Mouse (Mus musculus) hindbrain, embryonic 12.5 days (tissue): ENCODE results near the gene Orc4. TPM values are rescaled to one million over a fixed set of nuclear protein-coding genes. Genes with fewer than 3 reads are reported as not detected.

ENCODE experiments used
- ATAC-seq: fragments of 200-750 bp; cut with Nextera tagmentation; 2 replicates; pipeline ENCODE4 v1.8.0; 2017; ENCODE audit warnings: moderate TSS enrichment; ENCODE audit not compliant: low FRiP score
- H3K27ac ChIP-seq: fragments of 300-500 bp; sonication (generic); 2 replicates; pipeline ENCODE4 v1.5.1; 2016; ENCODE audit warnings: mild to moderate bottlenecking
- H3K27me3 ChIP-seq: fragments of 300-500 bp; sonication (generic); 2 replicates; pipeline ENCODE4 v1.6.1; 2016; ENCODE audit warnings: mild to moderate bottlenecking
- H3K36me3 ChIP-seq: fragments of 300-500 bp; sonication (generic); 2 replicates; pipeline ENCODE4 v1.6.1; 2016; ENCODE audit warnings: mild to moderate bottlenecking
- H3K4me1 ChIP-seq: fragments of 300-500 bp; sonication (generic); 2 replicates; pipeline ENCODE4 v1.6.1; 2016
- H3K4me2 ChIP-seq: fragments of 300-500 bp; sonication (generic); replicated peaks from 2 replicates; pipeline ENCODE4 v1.6.1; 2016; ENCODE audit warnings: mild to moderate bottlenecking
- H3K4me3 ChIP-seq: fragments of 300-500 bp; sonication (generic); 2 replicates; pipeline ENCODE4 v1.5.1; 2016; ENCODE audit warnings: mild to moderate bottlenecking
- H3K9ac ChIP-seq: fragments of 300-500 bp; sonication (generic); 2 replicates; pipeline ENCODE4 v1.6.1; 2016; ENCODE audit warnings: mild to moderate bottlenecking, moderate library complexity
- H3K9me3 ChIP-seq: fragments of 300-500 bp; sonication (generic); replicated peaks from 2 replicates; pipeline ENCODE4 v1.6.1; 2016; ENCODE audit warnings: mild to moderate bottlenecking
- WGBS: fragments of 180-500 bp; shearing (Covaris S2); methylation state at CpG from one replicate; pipeline ENCODE4 v1.1.7; 2016; 5-methylcytosine and 5-hydroxymethylcytosine counted together
- polyA plus RNA-seq: library from polyadenylated mRNA; unstranded; fragments of >200 nt; fragmentation: Nextera tagmentation; extraction: Ambion mirVana; gene quantifications from 2 replicates; pipeline ENCODE4 v1.2.1, GENCODE M21; 2016

Orc4 gene
- 108 and 130 TPM in 2 replicates for polyA plus RNA-seq

GRCm38 (mm10) chr2:48950252-48950315, at the start of gene Orc4:
Gene Orc4 (minus strand): TSS chr2:48950277.
- Histone ChIP-seq H3K4me1 (peaks cover 9% of the 10 kb centered on the region), H3K9ac (peak within 1 kb of the TSS; percentile 90), H3K4me3 (peak within 1 kb of the TSS; percentile 88), H3K9me3 (no peaks in the 10 kb centered on the region), H3K36me3 (no peaks in the 10 kb centered on the region), H3K27me3 (no peaks in the 10 kb centered on the region), H3K27ac (peak within 1 kb of the TSS; percentile 96), H3K4me2 (peak within 1 kb of the TSS; percentile 57)
- no peak for ATAC-seq
- WGBS, result 0% methylated on average over 2 of the region's 2 CpGs

GRCm38 (mm10) chr2:48990322-48990721, 40.2 kb upstream of the Orc4 start:
- Histone ChIP-seq H3K9me3 (no peaks in the 10 kb centered on the region), H3K27me3 (no peaks in the 10 kb centered on the region), H3K9ac (no peak overlapping the region), H3K36me3 (no peaks in the 10 kb centered on the region), H3K4me3 (no peak overlapping the region), H3K4me2 (no peak overlapping the region), H3K27ac (no peak overlapping the region), H3K4me1 (no peaks in the 10 kb centered on the region)
- 89% methylated on average over 3 of the region's 3 CpGs for WGBS
- ATAC-seq, result no peak

GRCm38 (mm10) chr2:48978920-48979319, 28.8 kb upstream of the Orc4 start:
- H3K4me2 ChIP-seq, result no peak overlapping the region
- no peak overlapping the region for H3K4me3 ChIP-seq
- H3K4me1 ChIP-seq, result no peaks in the 10 kb centered on the region
- ATAC-seq, result no peak
- no peaks in the 10 kb centered on the region for H3K36me3 ChIP-seq
- WGBS, result 91% methylated on average over 3 of the region's 3 CpGs
- H3K27me3 ChIP-seq, result no peaks in the 10 kb centered on the region
- H3K9ac ChIP-seq, result no peak overlapping the region
- no peak overlapping the region for H3K27ac ChIP-seq
- H3K9me3 ChIP-seq, result no peaks in the 10 kb centered on the region

GRCm38 (mm10) chr2:48956591-48956990, 6.5 kb upstream of the Orc4 start:
- H3K4me2 ChIP-seq, result no peak overlapping the region
- H3K27ac ChIP-seq, result no peak overlapping the region
- ATAC-seq, result no peak
- H3K4me3 ChIP-seq, result no peak overlapping the region
- no peak overlapping the region for H3K9ac ChIP-seq
- no peaks in the 10 kb centered on the region for H3K27me3 ChIP-seq
- H3K9me3 ChIP-seq, result no peaks in the 10 kb centered on the region
- 70% methylated on average over 3 of the region's 3 CpGs for WGBS
- H3K36me3 ChIP-seq, result no peaks in the 10 kb centered on the region
- peaks cover 3% of the 10 kb centered on the region; the same call in 1 of the 2 replicates for H3K4me1 ChIP-seq

GRCm38 (mm10) chr2:48950316-48950880, 321 bp upstream of the Orc4 start:
- Histone ChIP-seq H3K4me3 (peak overlapping the region; percentile 88), H3K9ac (peak overlapping the region; percentile 89), H3K27me3 (no peaks in the 10 kb centered on the region), H3K36me3 (no peaks in the 10 kb centered on the region), H3K4me2 (peak overlapping the region; percentile 57), H3K27ac (peak overlapping the region; percentile 96), H3K4me1 (peaks cover 9% of the 10 kb centered on the region), H3K9me3 (no peaks in the 10 kb centered on the region)
- WGBS, result 8% methylated on average over 5 of the region's 6 CpGs
- ATAC-seq, result no peak

GRCm38 (mm10) chr2:48949743-48950251, 280 bp downstream of the Orc4 start:
- Histone ChIP-seq H3K4me3 (peak overlapping the region; percentile 88), H3K9me3 (no peaks in the 10 kb centered on the region), H3K9ac (peak overlapping the region; percentile 89), H3K27ac (peak overlapping the region; percentile 96), H3K4me2 (peak overlapping the region; percentile 57), H3K36me3 (no peaks in the 10 kb centered on the region), H3K4me1 (peaks cover 9% of the 10 kb centered on the region), H3K27me3 (no peaks in the 10 kb centered on the region)
- 0% methylated on average over 9 of the region's 9 CpGs for WGBS
- peak; percentile 80 for ATAC-seq

GRCm38 (mm10) chr2:48948841-48949584, 1.1 kb downstream of the Orc4 start, which contains the start of gene Mbd5:
Gene Mbd5 (plus strand): TSS chr2:48949508.
- H3K36me3 ChIP-seq, result no peaks in the 10 kb centered on the region
- peak within 1 kb of the TSS; percentile 81 for H3K4me2 ChIP-seq
- no peaks in the 10 kb centered on the region for H3K27me3 ChIP-seq
- peak; percentile 99 for ATAC-seq
- H3K9me3 ChIP-seq, result no peaks in the 10 kb centered on the region
- H3K27ac ChIP-seq, result peak within 1 kb of the TSS; percentile 96
- peak within 1 kb of the TSS; percentile 90 for H3K9ac ChIP-seq
- H3K4me3 ChIP-seq, result peak within 1 kb of the TSS; percentile 88
- H3K4me1 ChIP-seq, result peaks cover 9% of the 10 kb centered on the region
- WGBS, result under 1% methylated on average over 47 of the region's 49 CpGs

- Histone ChIP-seq H3K4me1 (peaks cover 9% of the 10 kb centered on the region), H3K9me3 (no peaks in the 10 kb centered on the region), H3K27me3 (no peaks in the 10 kb centered on the region), H3K4me3 (peak overlapping the region; percentile 88), H3K27ac (no peak overlapping the region), H3K9ac (peak overlapping the region; percentile 35), H3K36me3 (no peaks in the 10 kb centered on the region), H3K4me2 (peak overlapping the region; percentile 81)
- 70% methylated on average over 3 of the region's 3 CpGs for WGBS
- ATAC-seq, result no peak
Observed at GRCm38 (mm10) chr2:48947761-48948160, 2.3 kb downstream of the Orc4 start.

- no peak overlapping the region for H3K4me2 ChIP-seq
- H3K27me3 ChIP-seq, result no peaks in the 10 kb centered on the region
- peaks cover 14% of the 10 kb centered on the region; the same call in 1 of the 2 replicates for H3K36me3 ChIP-seq
- H3K27ac ChIP-seq, result no peak overlapping the region
- H3K9ac ChIP-seq, result no peak overlapping the region
- no peak for ATAC-seq
- 90% methylated on average over 2 of the region's 2 CpGs for WGBS
- H3K9me3 ChIP-seq, result no peaks in the 10 kb centered on the region
- H3K4me1 ChIP-seq, result no peaks in the 10 kb centered on the region
- H3K4me3 ChIP-seq, result no peak overlapping the region
Observed at GRCm38 (mm10) chr2:48935058-48935457, 15.0 kb downstream of the Orc4 start.

- Histone ChIP-seq H3K27me3 (no peaks in the 10 kb centered on the region), H3K9ac (no peak overlapping the region), H3K27ac (no peak overlapping the region), H3K36me3 (peaks cover 23% of the 10 kb centered on the region), H3K9me3 (no peaks in the 10 kb centered on the region), H3K4me2 (no peak overlapping the region), H3K4me1 (no peaks in the 10 kb centered on the region), H3K4me3 (no peak overlapping the region)
- ATAC-seq, result no peak
Observed at GRCm38 (mm10) chr2:48915832-48916231, 34.2 kb downstream of the Orc4 start.

- ATAC-seq, result no peak
- no peaks in the 10 kb centered on the region for H3K27me3 ChIP-seq
- no peaks in the 10 kb centered on the region for H3K4me1 ChIP-seq
- no peak overlapping the region for H3K9ac ChIP-seq
- no peak overlapping the region for H3K27ac ChIP-seq
- H3K36me3 ChIP-seq, result peaks cover 23% of the 10 kb centered on the region
- WGBS, result 63% methylated on average over 1 of the region's 1 CpGs
- no peak overlapping the region for H3K4me3 ChIP-seq
- H3K9me3 ChIP-seq, result no peaks in the 10 kb centered on the region
- no peak overlapping the region for H3K4me2 ChIP-seq
Observed at GRCm38 (mm10) chr2:48914185-48914584, 35.9 kb downstream of the Orc4 start.

GRCm38 (mm10) chr2:48908866-48909265, 41.2 kb downstream of the Orc4 start:
- peaks cover 29% of the 10 kb centered on the region for H3K36me3 ChIP-seq
- no peak for ATAC-seq

GRCm38 (mm10) chr2:48895186-48895585, 54.9 kb downstream of the Orc4 start:
- Histone ChIP-seq H3K27ac (no peak overlapping the region), H3K4me2 (no peak overlapping the region), H3K9ac (no peak overlapping the region), H3K4me3 (no peak overlapping the region), H3K36me3 (peaks cover 19% of the 10 kb centered on the region; the same call in 1 of the 2 replicates), H3K9me3 (no peaks in the 10 kb centered on the region), H3K27me3 (no peaks in the 10 kb centered on the region), H3K4me1 (no peaks in the 10 kb centered on the region)
- no peak for ATAC-seq
- 94% methylated on average over 3 of the region's 3 CpGs for WGBS

More at GRCm38 (mm10) chr2:48908866-48909265, 41.2 kb downstream of the Orc4 start:
- Histone ChIP-seq H3K27ac (no peak overlapping the region), H3K4me3 (no peak overlapping the region), H3K4me2 (no peak overlapping the region), H3K4me1 (no peaks in the 10 kb centered on the region), H3K27me3 (no peaks in the 10 kb centered on the region), H3K9me3 (no peaks in the 10 kb centered on the region), H3K9ac (no peak overlapping the region)
- WGBS, result 79% methylated on average over 2 of the region's 2 CpGs
